Mouse (Mus musculus): Measurements from ENCODE around the gene Cenpb. TPM values are rescaled to one million over a fixed set of nuclear protein-coding genes. Genes with fewer than 3 reads are reported as not detected.
A peak's percentile ranks its signal among the peaks of the same experiment; 100 is the strongest.

The Cenpb gene
- polyA plus RNA-seq, 1 experiment from 2014 or later = 14.8 TPM

DNA sequence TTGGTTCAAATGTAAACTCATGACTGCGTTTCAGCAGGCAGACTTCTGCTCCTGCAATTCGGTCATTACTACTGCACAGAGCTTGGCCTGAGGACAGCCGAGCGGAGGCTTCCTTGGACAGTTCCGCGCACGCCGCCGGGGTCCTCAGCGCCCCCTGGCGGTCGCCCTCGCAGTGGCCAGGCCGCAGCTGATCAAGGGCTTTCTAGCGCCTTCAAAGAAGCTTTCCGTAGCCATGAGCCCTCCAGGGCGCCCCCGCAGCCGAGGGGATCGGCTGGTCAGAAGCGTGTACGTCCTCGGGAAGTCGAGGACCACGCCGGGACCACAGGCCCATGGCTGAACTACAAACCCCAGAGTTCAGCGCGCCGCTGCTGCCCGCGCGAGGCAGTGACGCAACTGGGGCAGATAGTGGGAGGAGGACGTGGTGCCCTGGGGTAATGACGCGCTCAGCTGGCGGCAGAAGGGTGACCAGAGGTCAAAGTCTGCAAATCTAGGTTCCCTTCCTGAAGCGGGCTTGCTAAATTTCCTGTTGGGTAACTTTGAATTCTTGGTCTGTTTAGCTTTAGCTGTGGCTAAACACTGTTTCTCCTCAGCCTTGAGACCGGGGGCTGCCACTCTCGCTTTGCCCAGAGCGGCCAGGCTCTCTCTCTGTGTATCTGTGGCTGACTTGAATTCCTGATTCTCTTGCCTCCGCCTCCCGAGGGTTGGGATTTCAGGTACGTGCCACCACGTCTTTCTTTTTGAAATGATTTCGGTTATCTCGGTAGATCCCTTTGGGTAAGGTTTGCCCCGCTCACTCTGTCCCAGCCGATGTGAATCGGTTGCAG, 30.3 kb upstream of the Cenpb start:
- peaks cover 17% of the 10 kb centered on the region for H3K4me1 ChIP-seq
- peak; percentile 98 for ATAC-seq
- WGBS = 2% methylated on average over 50 of the region's 50 CpGs

GRCm38 (mm10) chr2:131209125-131209795, 29.4 kb upstream of the Cenpb start:
- H3K27ac ChIP-seq = peak overlapping the region; percentile 88
- H3K36me3 ChIP-seq (ENCODE audit: poor library complexity, severe bottlenecking) = peaks cover 18% of the 10 kb centered on the region
- ATAC-seq = no peak
- H3K9me3 ChIP-seq (replicated peaks) = no peaks in the 10 kb centered on the region
- H3K4me1 ChIP-seq = peaks cover 19% of the 10 kb centered on the region
- peak overlapping the region; percentile 61 for H3K4me2 ChIP-seq
- H3K27me3 ChIP-seq = no peaks in the 10 kb centered on the region
- H3K9ac ChIP-seq = peak overlapping the region; percentile 80; the same call in 1 of the 2 replicates
- 74% methylated on average over 4 of the region's 4 CpGs for WGBS
- peak overlapping the region; percentile 57 for H3K4me3 ChIP-seq

More for the DNA sequence above, 30.3 kb upstream of the Cenpb start:
- H3K4me2 ChIP-seq = peak overlapping the region; percentile 61
- no peaks in the 10 kb centered on the region for H3K27me3 ChIP-seq
- peak overlapping the region; percentile 57 for H3K4me3 ChIP-seq
- H3K9me3 ChIP-seq (replicated peaks) = no peaks in the 10 kb centered on the region
- H3K27ac ChIP-seq = peak overlapping the region; percentile 88
- peak overlapping the region; percentile 80 for H3K9ac ChIP-seq
- H3K36me3 ChIP-seq (ENCODE audit: poor library complexity, severe bottlenecking) = peaks cover 18% of the 10 kb centered on the region

DNA sequence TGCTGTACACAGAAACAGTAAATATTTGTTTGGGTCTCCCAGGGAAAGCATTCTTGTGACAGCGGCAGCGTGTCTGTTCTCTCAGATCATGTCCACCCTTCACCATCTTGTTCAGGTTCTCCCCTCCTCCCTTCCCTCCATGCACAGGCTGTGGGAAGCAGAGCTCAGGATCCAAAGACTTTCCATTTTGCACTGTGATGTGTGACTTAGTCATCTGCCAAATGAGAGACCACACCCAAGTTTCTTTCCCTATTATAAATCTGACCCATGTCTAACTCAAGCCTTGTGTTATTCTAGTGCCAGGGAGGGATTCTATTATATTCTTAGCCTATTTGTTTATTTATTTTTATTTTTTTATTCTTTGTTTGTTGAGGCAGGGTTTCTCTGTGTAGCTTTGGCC, 28.5 kb upstream of the Cenpb start:
- H3K4me1 ChIP-seq = peaks cover 19% of the 10 kb centered on the region
- no peak overlapping the region for H3K9ac ChIP-seq
- H3K27ac ChIP-seq = no peak overlapping the region
- no peaks in the 10 kb centered on the region for H3K9me3 ChIP-seq (replicated peaks)
- H3K4me3 ChIP-seq = no peak overlapping the region
- H3K4me2 ChIP-seq = no peak overlapping the region
- no peak for ATAC-seq
- H3K36me3 ChIP-seq (ENCODE audit: poor library complexity, severe bottlenecking) = peaks cover 10% of the 10 kb centered on the region
- WGBS = 91% methylated on average over 2 of the region's 2 CpGs
- no peaks in the 10 kb centered on the region for H3K27me3 ChIP-seq

GRCm38 (mm10) chr2:131206778-131207177, 26.9 kb upstream of the Cenpb start, which contains the start of gene Ap5s1:
Gene Ap5s1, plus strand, starts transcription at chr2:131207078.
- H3K9ac ChIP-seq = no peak within 1 kb of the TSS
- WGBS = 83% methylated on average over 4 of the region's 4 CpGs
- H3K36me3 ChIP-seq (ENCODE audit: poor library complexity, severe bottlenecking) = no peaks in the 10 kb centered on the region
- H3K4me3 ChIP-seq = no peak within 1 kb of the TSS
- no peak within 1 kb of the TSS for H3K27ac ChIP-seq
- no peaks in the 10 kb centered on the region for H3K27me3 ChIP-seq
- H3K4me2 ChIP-seq = no peak within 1 kb of the TSS
- peaks cover 16% of the 10 kb centered on the region for H3K4me1 ChIP-seq
- ATAC-seq = no peak
- H3K9me3 ChIP-seq (replicated peaks) = no peaks in the 10 kb centered on the region

DNA sequence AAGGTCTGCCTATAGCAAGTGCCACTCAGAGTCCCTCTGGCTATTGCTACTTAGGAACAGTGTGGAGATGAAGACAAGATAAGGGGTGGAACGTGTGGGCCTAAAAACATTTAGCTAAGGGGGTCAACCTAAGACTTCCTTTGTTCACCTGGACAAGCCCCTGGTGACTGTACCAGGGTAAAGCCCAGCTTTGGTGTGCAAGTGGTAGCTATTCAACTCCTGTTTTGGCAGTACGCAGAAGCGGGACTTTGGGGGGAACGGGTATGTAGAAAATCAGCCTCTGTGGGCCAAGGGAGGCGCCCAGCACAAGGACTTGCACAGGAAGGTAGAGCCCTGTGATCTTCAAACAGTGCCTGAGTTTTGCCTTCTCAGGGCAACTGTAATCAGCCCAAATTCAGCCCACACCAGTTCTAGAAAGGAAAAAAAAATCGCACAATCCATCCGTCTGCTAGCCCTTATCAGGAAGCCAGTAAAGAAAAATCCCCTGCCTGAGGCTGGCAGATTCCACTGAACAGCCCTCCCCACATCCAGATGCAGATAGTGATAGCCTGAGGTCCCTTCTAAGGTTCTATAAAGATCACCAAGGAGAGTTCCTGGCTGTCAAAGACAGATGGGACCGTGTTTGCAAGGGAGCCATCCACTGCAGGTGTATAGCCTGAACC, 25.8 kb upstream of the Cenpb start:
- no peak overlapping the region for H3K27ac ChIP-seq

DNA sequence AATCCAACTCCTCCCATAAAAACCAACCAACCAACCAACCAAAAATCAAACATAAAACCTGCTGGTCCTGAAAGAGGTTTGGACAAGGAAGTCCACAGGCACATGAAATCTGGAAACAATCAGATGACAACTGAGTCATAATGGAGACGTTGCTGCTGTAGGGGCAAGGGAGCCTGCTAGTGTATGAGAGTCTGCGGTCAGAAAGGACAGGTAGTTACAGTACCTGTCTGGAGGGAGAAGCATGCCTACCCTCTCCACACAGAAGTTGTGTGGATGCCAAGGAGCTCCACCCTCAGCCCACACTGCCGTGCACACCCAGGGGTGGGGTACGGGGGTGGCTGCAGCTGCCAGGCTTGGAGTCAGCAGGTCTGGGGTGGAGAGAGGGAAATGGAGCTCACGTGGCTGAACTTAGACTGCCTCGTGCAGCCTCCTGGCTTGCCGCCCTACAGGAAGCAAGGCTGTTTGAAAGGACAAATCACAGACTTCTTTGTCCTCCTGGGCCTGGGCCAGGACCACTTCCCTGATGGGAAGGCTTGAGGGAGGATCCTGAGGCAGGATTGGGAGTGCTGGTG, 24.6 kb upstream of the Cenpb start:
- 59% methylated on average over 7 of the region's 7 CpGs for WGBS
- Histone ChIP-seq H3K4me2 (no peak overlapping the region), H3K27me3 (no peaks in the 10 kb centered on the region), H3K9ac (no peak overlapping the region), H3K4me3 (no peak overlapping the region), H3K36me3 (ENCODE audit: poor library complexity, severe bottlenecking) (peaks cover 4% of the 10 kb centered on the region; the same call in 1 of the 2 replicates), H3K27ac (no peak overlapping the region), H3K4me1 (peaks cover 5% of the 10 kb centered on the region; the same call in 1 of the 2 replicates), H3K9me3 (replicated peaks) (no peaks in the 10 kb centered on the region)
- ATAC-seq = no peak

More for the DNA sequence above, 25.8 kb upstream of the Cenpb start:
- Histone ChIP-seq H3K9me3 (replicated peaks) (no peaks in the 10 kb centered on the region), H3K4me2 (no peak overlapping the region), H3K4me3 (no peak overlapping the region), H3K4me1 (peaks cover 8% of the 10 kb centered on the region; the same call in 1 of the 2 replicates), H3K9ac (no peak overlapping the region), H3K27me3 (no peaks in the 10 kb centered on the region), H3K36me3 (ENCODE audit: poor library complexity, severe bottlenecking) (no peaks in the 10 kb centered on the region)
- ATAC-seq = no peak
- WGBS = 87% methylated on average over 8 of the region's 8 CpGs

- Histone ChIP-seq H3K4me3 (no peak overlapping the region), H3K36me3 (ENCODE audit: poor library complexity, severe bottlenecking) (peaks cover 10% of the 10 kb centered on the region; the same call in 1 of the 2 replicates), H3K4me1 (0 out of 2 replicates have a peak, but pooled peaks cover 2% of the 10 kb centered on the region), H3K9me3 (replicated peaks) (no peaks in the 10 kb centered on the region), H3K27me3 (no peaks in the 10 kb centered on the region), H3K4me2 (no peak overlapping the region), H3K27ac (no peak overlapping the region), H3K9ac (no peak overlapping the region)
- 90% methylated on average over 6 of the region's 6 CpGs for WGBS
- no peak for ATAC-seq
These were observed 24.0 kb upstream of the Cenpb start for GRCm38 (mm10) chr2:131203816-131204409.

DNA sequence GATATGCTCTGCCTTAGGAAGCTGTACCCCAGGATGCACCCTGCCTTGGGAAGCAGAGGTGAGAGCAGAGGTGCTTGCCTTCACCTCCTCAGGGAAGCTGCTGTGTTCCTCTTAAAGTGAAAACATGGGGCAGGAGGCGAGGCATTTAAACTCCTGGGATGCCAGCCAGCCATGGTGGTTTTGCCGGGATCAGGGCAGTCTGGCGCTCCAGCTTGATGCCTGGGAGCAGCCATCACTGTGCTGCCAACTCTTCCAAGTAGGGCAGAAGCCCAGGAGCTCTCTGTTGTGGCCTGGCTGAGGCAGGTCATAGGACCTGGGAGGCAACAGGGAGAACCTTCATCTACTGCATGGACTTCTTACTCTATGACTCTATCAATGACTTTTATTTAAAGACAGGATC, 21.4 kb upstream of the Cenpb start:
- Histone ChIP-seq H3K9ac (no peak overlapping the region), H3K4me1 (0 out of 2 replicates have a peak, but pooled peaks cover 2% of the 10 kb centered on the region), H3K4me3 (no peak overlapping the region), H3K36me3 (ENCODE audit: poor library complexity, severe bottlenecking) (peaks cover 32% of the 10 kb centered on the region), H3K27ac (no peak overlapping the region), H3K4me2 (no peak overlapping the region), H3K27me3 (no peaks in the 10 kb centered on the region), H3K9me3 (replicated peaks) (no peaks in the 10 kb centered on the region)
- WGBS = 89% methylated on average over 3 of the region's 3 CpGs
- no peak for ATAC-seq

- Histone ChIP-seq H3K36me3 (ENCODE audit: poor library complexity, severe bottlenecking) (peaks cover 32% of the 10 kb centered on the region), H3K27ac (no peak overlapping the region), H3K4me2 (no peak overlapping the region), H3K9me3 (replicated peaks) (no peaks in the 10 kb centered on the region), H3K4me1 (0 out of 2 replicates have a peak, but pooled peaks cover 2% of the 10 kb centered on the region), H3K4me3 (no peak overlapping the region), H3K27me3 (no peaks in the 10 kb centered on the region), H3K9ac (no peak overlapping the region)
- ATAC-seq = no peak
- 82% methylated on average over 2 of the region's 2 CpGs for WGBS
These were observed 20.8 kb upstream of the Cenpb start for GRCm38 (mm10) chr2:131200710-131201109.

- WGBS = 92% methylated on average over 16 of the region's 16 CpGs
- no peak overlapping the region for H3K4me3 ChIP-seq
- H3K4me1 ChIP-seq = 0 out of 2 replicates have a peak, but pooled peaks cover 2% of the 10 kb centered on the region
- no peak for ATAC-seq
- H3K27me3 ChIP-seq = no peaks in the 10 kb centered on the region
- H3K9ac ChIP-seq = no peak overlapping the region
- peaks cover 64% of the 10 kb centered on the region for H3K36me3 ChIP-seq (ENCODE audit: poor library complexity, severe bottlenecking)
- H3K27ac ChIP-seq = no peak overlapping the region; the same call in 1 of the 2 replicates
- no peak overlapping the region for H3K4me2 ChIP-seq
- H3K9me3 ChIP-seq (replicated peaks) = no peaks in the 10 kb centered on the region
These were observed 16.9 kb upstream of the Cenpb start for GRCm38 (mm10) chr2:131196606-131197316.

DNA sequence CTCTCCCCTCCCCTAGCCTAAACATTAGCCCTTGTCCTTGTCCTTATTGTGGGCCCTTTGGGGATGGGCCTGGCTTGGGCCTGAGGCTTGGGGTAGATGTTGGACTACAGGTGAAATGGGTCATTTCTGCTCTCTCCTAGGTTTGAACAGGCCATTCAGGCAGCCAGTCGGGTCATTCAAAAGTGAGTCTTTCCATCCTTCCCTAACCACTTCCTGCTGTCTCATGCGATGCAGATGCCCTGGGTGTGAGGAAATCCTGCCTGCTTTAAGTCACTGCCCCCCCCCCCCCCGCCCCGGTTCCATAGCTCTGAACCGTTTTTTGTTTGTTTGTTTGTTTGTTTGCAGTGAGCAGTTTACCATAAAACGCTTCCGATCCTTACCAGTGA, 11.1 kb upstream of the Cenpb start:
- peaks cover 52% of the 10 kb centered on the region for H3K4me1 ChIP-seq
- 69% methylated on average over 7 of the region's 7 CpGs for WGBS

More for the DNA sequence above, 11.1 kb upstream of the Cenpb start:
- Histone ChIP-seq H3K36me3 (ENCODE audit: poor library complexity, severe bottlenecking) (peaks cover 41% of the 10 kb centered on the region), H3K9ac (peak overlapping the region; percentile 40), H3K4me3 (no peak overlapping the region), H3K27ac (peak overlapping the region; percentile 81), H3K27me3 (no peaks in the 10 kb centered on the region), H3K4me2 (peak overlapping the region; percentile 41), H3K9me3 (replicated peaks) (no peaks in the 10 kb centered on the region)
- ATAC-seq = no peak

All from forebrain, embryonic 13.5 days (tissue).